Mouse (Mus musculus): ENCODE results near the gene Gabrg2. TPM values are rescaled to one million over a fixed set of nuclear protein-coding genes. Genes with fewer than 3 reads are reported as not detected.

The Gabrg2 gene
- 119 and 126 TPM in 2 replicates for total RNA-seq (2014; rRNA removed)
- polyA plus RNA-seq (2015; fragmentation: Nextera tagmentation; extraction: Ambion mirVana) = 95.6 and 115 TPM in 2 replicates

DNA sequence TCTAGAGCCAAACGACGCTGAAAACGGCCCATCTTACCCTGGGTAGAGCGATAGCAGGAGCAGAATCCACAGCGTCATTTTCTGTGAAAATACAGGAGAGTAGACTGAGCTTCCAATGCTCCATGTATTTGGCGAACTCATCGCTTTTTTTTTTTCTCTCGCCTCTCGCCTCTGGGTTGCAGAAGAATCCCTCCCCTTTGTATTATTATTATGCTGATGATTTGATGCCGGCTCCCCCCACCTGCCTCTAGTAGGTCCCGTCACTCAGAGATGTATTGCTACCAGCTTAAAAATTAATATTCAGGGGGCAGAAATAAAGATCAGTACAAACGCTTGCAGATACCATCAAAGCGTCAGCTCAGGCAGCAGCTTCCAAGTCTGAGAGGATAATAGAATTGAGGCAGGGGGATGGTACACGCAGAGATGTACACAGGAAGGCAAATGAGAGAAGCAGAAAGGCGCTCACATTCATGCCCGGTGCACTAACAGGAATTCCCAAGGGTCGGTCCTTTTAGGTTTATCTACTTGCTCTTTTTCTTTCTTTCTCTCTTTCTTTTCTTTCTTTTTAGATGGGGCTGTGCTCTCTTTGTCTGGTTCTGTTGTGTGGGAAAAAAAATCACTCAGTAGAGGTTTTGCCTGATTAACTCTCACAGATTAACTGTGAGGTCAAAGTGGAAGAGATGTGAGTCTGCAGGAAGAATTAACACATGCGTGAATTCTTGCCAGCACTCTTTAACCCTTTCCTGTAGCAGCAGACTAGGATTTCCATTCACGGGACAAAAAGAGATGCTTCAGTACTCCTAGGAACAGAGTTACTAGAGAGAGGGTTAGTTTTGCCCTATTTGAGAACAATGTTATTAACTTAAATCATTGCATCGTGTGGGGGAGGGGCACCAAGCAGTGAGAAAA lies at the start of gene Gabrg2:
Gene Gabrg2 (minus strand): TSS at position 668 of the 909 bp plus-strand sequence.
- TF ChIP-seq CTCF (IDR thresholded peaks at IDR 0.05; ENCODE audit: low read depth) = no peak

DNA sequence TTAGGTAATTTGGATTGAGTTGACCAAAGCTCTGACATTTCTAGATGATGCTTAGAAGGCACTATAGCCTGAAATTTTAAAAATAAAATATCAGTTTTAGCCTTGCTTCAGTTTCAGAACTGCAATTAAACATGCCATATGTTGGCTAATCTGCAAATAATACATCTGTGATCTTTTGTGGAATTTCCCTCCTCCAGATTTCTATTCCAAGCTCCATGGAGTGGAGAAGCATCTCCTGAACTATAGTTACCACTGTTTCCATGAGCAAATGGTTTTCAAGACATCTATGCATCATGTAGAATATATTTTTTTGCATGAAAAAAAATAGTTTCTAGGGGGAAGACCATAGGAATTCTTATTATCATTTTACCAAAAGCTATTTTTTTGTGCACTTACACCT lies 47.5 kb upstream of the Gabrg2 start:
- H3K9ac ChIP-seq = no peak overlapping the region
- H3K36me3 ChIP-seq (ENCODE audit: insufficient read depth) = no peaks in the 10 kb centered on the region
- H3K27me3 ChIP-seq (ENCODE audit: insufficient read depth, low read length) = no peaks in the 10 kb centered on the region
- no peak overlapping the region for H3K4me3 ChIP-seq (ENCODE audit: low read depth, low read length)
- H3K27ac ChIP-seq (ENCODE audit: low read depth, low read length) = no peak overlapping the region
- no peak for DNase-seq
- no peak for ATAC-seq
- no peak for TF ChIP-seq CTCF (IDR thresholded peaks at IDR 0.05; ENCODE audit: low read depth)
- H3K4me2 ChIP-seq (ENCODE audit: low read depth) = no peak overlapping the region
- H3K9me3 ChIP-seq (ENCODE audit: low read length) = no peaks in the 10 kb centered on the region
- no peaks in the 10 kb centered on the region for H3K4me1 ChIP-seq (ENCODE audit: insufficient read depth)

More for the DNA sequence above, at the start of gene Gabrg2:
- DNase-seq = peak; percentile 74
- peak within 1 kb of the TSS; percentile 84 for H3K9ac ChIP-seq
- H3K9me3 ChIP-seq (ENCODE audit: low read length) = no peaks in the 10 kb centered on the region
- H3K4me1 ChIP-seq (ENCODE audit: insufficient read depth) = no peaks in the 10 kb centered on the region
- peak within 1 kb of the TSS; percentile 55 for H3K4me2 ChIP-seq (ENCODE audit: low read depth)
- H3K27ac ChIP-seq (ENCODE audit: low read depth, low read length) = peak within 1 kb of the TSS; percentile 97
- H3K36me3 ChIP-seq (ENCODE audit: insufficient read depth) = no peaks in the 10 kb centered on the region
- H3K27me3 ChIP-seq (ENCODE audit: insufficient read depth, low read length) = no peaks in the 10 kb centered on the region
- peak; percentile 90 for ATAC-seq
- 3% methylated on average over 20 of the region's 20 CpGs for WGBS
- peak within 1 kb of the TSS; percentile 59 for H3K4me3 ChIP-seq (ENCODE audit: low read depth, low read length)

DNA sequence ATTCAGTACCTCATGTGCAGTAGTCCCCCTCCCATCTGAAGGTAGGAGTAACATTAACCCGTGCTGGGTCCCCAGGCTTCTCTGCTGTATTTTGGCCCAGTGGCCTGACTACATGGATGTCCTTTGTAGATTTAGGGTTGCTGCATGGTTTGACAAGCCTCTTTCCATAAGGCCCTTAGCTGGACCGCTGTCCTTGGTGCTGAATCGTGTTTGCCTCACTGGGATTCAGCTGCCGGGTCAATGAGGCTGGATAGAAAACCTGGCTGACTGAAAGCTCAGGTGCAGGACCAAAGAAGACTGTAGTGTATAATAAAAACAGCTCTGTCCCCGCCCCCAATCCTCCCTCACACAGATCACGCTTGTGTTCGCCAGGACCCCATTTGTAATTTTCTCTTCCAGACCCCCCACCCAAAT lies 1.2 kb downstream of the Gabrg2 start:
- Histone ChIP-seq H3K27me3 (ENCODE audit: insufficient read depth, low read length) (no peaks in the 10 kb centered on the region), H3K4me1 (ENCODE audit: insufficient read depth) (no peaks in the 10 kb centered on the region), H3K4me2 (ENCODE audit: low read depth) (peak overlapping the region; percentile 55), H3K9me3 (ENCODE audit: low read length) (no peaks in the 10 kb centered on the region), H3K36me3 (ENCODE audit: insufficient read depth) (no peaks in the 10 kb centered on the region), H3K27ac (ENCODE audit: low read depth, low read length) (peak overlapping the region; percentile 97), H3K9ac (peak overlapping the region; percentile 84), H3K4me3 (ENCODE audit: low read depth, low read length) (peak overlapping the region; percentile 59)
- under 1% methylated on average over 7 of the region's 7 CpGs for WGBS
- peak; percentile 80 for DNase-seq
- peak; percentile 82 for ATAC-seq
- no peak for TF ChIP-seq CTCF (IDR thresholded peaks at IDR 0.05; ENCODE audit: low read depth)

DNA sequence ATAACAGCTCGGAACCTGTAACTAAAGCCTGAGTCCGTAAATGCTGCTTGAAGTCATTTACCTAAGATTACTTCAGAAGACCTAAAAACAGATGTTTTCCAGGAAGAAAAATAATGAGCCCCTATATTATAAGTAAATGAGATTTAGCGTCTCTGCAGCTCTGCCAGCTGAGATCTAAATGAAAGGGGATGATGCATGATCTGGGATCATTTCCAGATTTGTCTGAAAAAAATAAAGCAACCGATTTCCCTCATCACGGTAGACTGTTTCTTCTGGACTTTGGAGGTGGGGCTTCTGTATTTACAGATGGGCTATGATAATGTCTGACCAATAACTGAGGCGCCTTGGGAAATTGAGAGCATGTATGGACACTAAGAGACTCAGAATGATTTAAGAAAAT lies 20.5 kb downstream of the Gabrg2 start:
- Histone ChIP-seq H3K9me3 (ENCODE audit: low read length) (no peaks in the 10 kb centered on the region), H3K4me2 (ENCODE audit: low read depth) (no peak overlapping the region), H3K27me3 (ENCODE audit: insufficient read depth, low read length) (no peaks in the 10 kb centered on the region), H3K9ac (no peak overlapping the region), H3K4me3 (ENCODE audit: low read depth, low read length) (no peak overlapping the region), H3K27ac (ENCODE audit: low read depth, low read length) (no peak overlapping the region), H3K4me1 (ENCODE audit: insufficient read depth) (no peaks in the 10 kb centered on the region; the same call in 1 of the 2 replicates), H3K36me3 (ENCODE audit: insufficient read depth) (no peaks in the 10 kb centered on the region)
- ATAC-seq (no peak), DNase-seq (no peak)
- WGBS = 30% methylated on average over 6 of the region's 6 CpGs
- TF ChIP-seq CTCF (IDR thresholded peaks at IDR 0.05; ENCODE audit: low read depth) = no peak

DNA sequence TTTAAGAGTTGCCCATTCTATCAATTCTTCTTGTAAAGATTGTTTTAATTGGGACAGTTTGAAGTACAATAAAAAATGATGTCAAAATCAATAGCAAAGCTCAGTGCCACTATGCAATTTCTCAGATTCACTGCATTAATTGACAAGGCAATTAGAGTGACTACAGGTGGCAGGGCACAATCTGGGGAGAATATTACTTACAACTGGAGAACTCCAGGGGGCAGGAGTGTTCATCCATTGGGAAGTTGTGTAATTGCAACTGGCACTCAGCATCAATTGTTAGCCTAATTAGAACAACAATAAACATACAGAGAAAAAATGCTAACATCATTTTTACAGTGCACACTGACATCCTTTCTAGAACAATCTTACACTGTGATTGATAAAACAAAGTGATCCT lies 32.1 kb downstream of the Gabrg2 start:
- no peak overlapping the region for H3K27ac ChIP-seq (ENCODE audit: low read depth, low read length)
- no peaks in the 10 kb centered on the region for H3K9me3 ChIP-seq (ENCODE audit: low read length)
- DNase-seq (no peak), ATAC-seq (no peak)
- H3K4me1 ChIP-seq (ENCODE audit: insufficient read depth) = no peaks in the 10 kb centered on the region
- H3K4me3 ChIP-seq (ENCODE audit: low read depth, low read length) = no peak overlapping the region
- H3K36me3 ChIP-seq (ENCODE audit: insufficient read depth) = no peaks in the 10 kb centered on the region; the same call in 1 of the 2 replicates
- H3K9ac ChIP-seq = no peak overlapping the region
- no peaks in the 10 kb centered on the region for H3K27me3 ChIP-seq (ENCODE audit: insufficient read depth, low read length)
- TF ChIP-seq CTCF (IDR thresholded peaks at IDR 0.05; ENCODE audit: low read depth) = peak; percentile 21; the same call in 1 of the 2 replicates
- H3K4me2 ChIP-seq (ENCODE audit: low read depth) = no peak overlapping the region

DNA sequence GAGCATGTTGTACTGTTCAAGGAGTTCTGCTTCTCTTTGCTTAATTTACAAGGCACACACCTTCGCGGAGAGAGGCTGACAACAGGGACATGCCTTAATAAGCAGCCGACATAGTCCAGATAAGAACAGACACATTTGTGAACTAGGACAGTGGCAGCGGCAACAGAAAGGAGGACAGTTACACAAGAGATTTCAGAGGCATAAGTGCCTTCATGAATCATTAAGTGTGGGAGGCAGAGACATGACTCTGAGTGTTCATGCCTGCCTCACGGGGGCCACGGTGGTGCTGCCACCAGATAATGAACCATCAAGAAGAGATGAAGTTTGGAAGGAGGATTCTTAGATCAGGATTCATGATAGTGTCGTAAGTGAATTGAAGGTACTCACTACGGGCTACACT lies 38.0 kb downstream of the Gabrg2 start:
- H3K4me3 ChIP-seq (ENCODE audit: low read depth, low read length) = no peak overlapping the region
- no peak overlapping the region for H3K27ac ChIP-seq (ENCODE audit: low read depth, low read length)
- WGBS = 89% methylated on average over 8 of the region's 8 CpGs
- no peaks in the 10 kb centered on the region for H3K4me1 ChIP-seq (ENCODE audit: insufficient read depth)
- TF ChIP-seq CTCF (IDR thresholded peaks at IDR 0.05; ENCODE audit: low read depth) = no peak
- H3K9me3 ChIP-seq (ENCODE audit: low read length) = no peaks in the 10 kb centered on the region
- ATAC-seq = no peak
- no peaks in the 10 kb centered on the region; the same call in 1 of the 2 replicates for H3K36me3 ChIP-seq (ENCODE audit: insufficient read depth)
- no peak for DNase-seq
- no peak overlapping the region for H3K9ac ChIP-seq
- no peaks in the 10 kb centered on the region for H3K27me3 ChIP-seq (ENCODE audit: insufficient read depth, low read length)
- no peak overlapping the region for H3K4me2 ChIP-seq (ENCODE audit: low read depth)

DNA sequence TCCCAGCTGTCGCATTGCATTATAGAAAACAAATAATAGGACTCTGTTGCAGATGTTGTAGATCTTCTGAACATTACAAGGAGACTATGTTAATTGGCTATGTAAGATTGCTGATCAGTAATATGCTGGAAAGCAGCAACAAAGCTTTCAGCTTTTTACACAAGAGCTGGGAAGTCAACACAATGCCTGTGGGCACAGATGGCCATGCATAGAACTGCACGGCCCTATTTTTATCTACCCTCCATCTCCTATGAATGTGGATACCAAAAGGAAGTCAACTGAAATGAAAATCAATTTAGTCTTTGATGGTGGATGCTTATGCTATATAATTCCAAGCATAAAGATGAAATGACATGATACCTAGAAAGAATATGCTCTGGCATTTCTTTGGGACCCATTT lies 47.1 kb downstream of the Gabrg2 start:
- Histone ChIP-seq H3K27me3 (ENCODE audit: insufficient read depth, low read length) (no peaks in the 10 kb centered on the region), H3K4me3 (ENCODE audit: low read depth, low read length) (no peak overlapping the region), H3K9ac (no peak overlapping the region), H3K36me3 (ENCODE audit: insufficient read depth) (no peaks in the 10 kb centered on the region), H3K9me3 (ENCODE audit: low read length) (no peaks in the 10 kb centered on the region), H3K27ac (ENCODE audit: low read depth, low read length) (no peak overlapping the region), H3K4me1 (ENCODE audit: insufficient read depth) (no peaks in the 10 kb centered on the region), H3K4me2 (ENCODE audit: low read depth) (no peak overlapping the region)
- WGBS = 66% methylated on average over 2 of the region's 2 CpGs
- no peak for TF ChIP-seq CTCF (IDR thresholded peaks at IDR 0.05; ENCODE audit: low read depth)
- ATAC-seq (peak; percentile 73), DNase-seq (peak; percentile 41)

Measured in forebrain, postnatal 0 days (tissue).